1 mouse cellular context compared by ENCODE assay signal in genomic region chr16:37573061-37573460, GRCm38 (mm10).
TF ChIP-seq lines count a peak whose summit lies in the region.

No protein-coding gene starts in this region.

TF ChIP-seq in MEL, 35 proteins besides CTCF, POLR2A, EP300 and RAD21:
- TF ChIP-seq SMC3 (IDR thresholded peaks at IDR 0.05; ENCODE audit: low read depth, low read length) (peak; percentile 41), NRF1 (IDR thresholded peaks at IDR 0.05; ENCODE audit: insufficient read depth, low read depth, low read length, poor library complexity, severe bottlenecking) (no peak)
